Mouse (Mus musculus) heart, postnatal 36 days (tissue): ENCODE measurements around the gene Tbl3. TPM values are rescaled to one million over a fixed set of nuclear protein-coding genes. Genes with fewer than 3 reads are reported as not detected.
A peak's percentile ranks its signal among the peaks of the same experiment; 100 is the strongest.

Source experiments
- DNase-seq, 2 experiments: peaks; one replicate each; pipeline ENCODE4 v3.0.0; 2021 to 2022
- intact Hi-C: fragments of 180-260 bp; cut with DNase I; formaldehyde crosslinking; loops from one replicate; pipeline ENCODE4 v1.15.1; 2025
- total RNA-seq, 2 experiments: library from RNA; stranded (reverse); gene quantifications; 2 replicates each; pipeline ENCODE4 v1.2.3; 2021

Tbl3 gene
- total RNA-seq, result 10 to 100 TPM; 16.3 to 17.7 TPM

- peak; percentile 95 to 97 for DNase-seq
- intact Hi-C loops, result loop anchor here (5.0 kb wide), 2 partner anchors 80 to 170 kb away; no protein-coding TSS in a partner anchor
Measured at GRCm38 (mm10) chr17:24706982-24707800, at the start of gene Tbl3. Tbl3 (minus strand) TSS chr17:24707660.

- no peak for DNase-seq
- intact Hi-C loops, result no loop called here
Measured at GRCm38 (mm10) chr17:24752415-24753394, 45.2 kb upstream of the Tbl3 start, which contains the start of gene Hs3st6. Hs3st6 (plus strand) TSS chr17:24752988.

DNA sequence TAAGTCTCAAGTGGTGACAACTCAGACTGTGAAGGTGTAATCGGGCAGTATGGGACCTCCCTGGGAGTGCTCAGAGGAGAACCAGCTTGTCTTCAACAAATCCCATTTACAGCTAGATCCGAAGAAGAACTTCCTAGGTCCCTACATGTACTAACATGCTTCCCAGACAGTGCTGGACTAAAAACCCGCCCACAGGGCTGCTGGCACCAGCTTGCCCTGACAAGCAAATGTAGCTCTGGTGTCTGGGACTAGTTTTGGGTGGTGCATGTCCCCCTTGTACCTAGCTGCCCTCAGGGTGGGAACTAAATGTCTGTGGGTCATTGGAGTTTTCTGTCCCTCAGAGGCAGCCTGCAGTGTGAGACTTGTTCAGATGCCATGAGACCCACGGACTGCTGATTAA, 44.1 kb upstream of the Tbl3 start:
- intact Hi-C loops, result no loop called here
- no peak for DNase-seq

GRCm38 (mm10) chr17:24746986-24747385, 39.5 kb upstream of the Tbl3 start:
- DNase-seq, result no peak
- intact Hi-C loops, result loop anchor here (5.0 to 10.0 kb wide), 2 partner anchors 135 to 438 kb away; partner anchors contain the start of genes BC003965 and Unkl

- DNase-seq, result peak; percentile 81 to 85
- intact Hi-C loops, result loop anchor here (1.0 to 10.0 kb wide), 3 partner anchors 72 to 439 kb away; partner anchors contain the start of genes BC003965 and Unkl
Measured at GRCm38 (mm10) chr17:24745526-24746497, 38.4 kb upstream of the Tbl3 start.

DNA sequence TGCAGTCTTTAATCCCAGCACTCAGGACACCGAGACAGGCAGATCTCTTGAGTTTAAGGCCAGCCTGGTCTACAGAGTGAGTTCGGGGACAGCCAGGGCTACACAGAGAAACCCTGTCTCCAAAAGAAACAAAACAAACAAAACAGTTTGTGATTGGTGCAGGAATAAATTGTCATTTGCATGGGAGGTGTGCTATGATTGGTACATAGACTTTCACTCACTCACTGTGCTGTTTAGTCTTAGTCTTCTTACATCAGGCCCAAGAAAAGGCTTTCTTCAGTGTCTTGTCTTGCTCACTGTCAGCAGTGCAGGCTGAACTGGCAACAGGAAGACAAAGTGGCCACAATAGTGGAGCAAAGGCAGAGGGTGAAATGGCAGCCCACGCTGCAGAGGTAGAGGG, 36.9 kb upstream of the Tbl3 start:
- DNase-seq, result no peak
- intact Hi-C loops, result loop anchor here (10.0 kb wide), 1 partner anchor 440 kb away; the partner anchor contains the start of genes BC003965 and Unkl

DNA sequence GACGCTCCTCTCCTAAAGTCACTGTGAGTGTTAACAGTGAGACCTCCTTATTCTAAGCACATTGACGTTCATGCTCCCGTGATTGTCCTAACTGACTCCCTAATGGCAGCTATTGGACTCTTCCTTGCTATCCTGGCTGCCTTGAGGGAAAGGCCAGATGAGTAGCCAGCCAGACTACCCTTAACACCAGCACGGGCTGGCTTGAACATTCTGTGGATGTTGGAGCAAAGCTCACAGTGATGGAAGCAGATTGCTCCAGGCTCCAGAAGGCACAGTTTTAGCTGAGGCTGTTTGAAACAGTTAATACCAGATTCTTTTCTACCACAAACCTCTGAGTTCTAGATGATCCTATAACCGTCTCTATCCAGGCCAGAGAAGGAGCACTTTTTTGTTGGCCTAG, 36.4 kb upstream of the Tbl3 start:
- DNase-seq, result no peak
- intact Hi-C loops, result loop anchor here (10.0 kb wide), 1 partner anchor 441 kb away; the partner anchor contains the start of genes BC003965 and Unkl

GRCm38 (mm10) chr17:24742307-24742706, 34.8 kb upstream of the Tbl3 start:
- intact Hi-C loops, result loop anchor here (10.0 kb wide), 1 partner anchor 442 kb away; the partner anchor contains the start of genes BC003965 and Unkl
- DNase-seq, result no peak

DNA sequence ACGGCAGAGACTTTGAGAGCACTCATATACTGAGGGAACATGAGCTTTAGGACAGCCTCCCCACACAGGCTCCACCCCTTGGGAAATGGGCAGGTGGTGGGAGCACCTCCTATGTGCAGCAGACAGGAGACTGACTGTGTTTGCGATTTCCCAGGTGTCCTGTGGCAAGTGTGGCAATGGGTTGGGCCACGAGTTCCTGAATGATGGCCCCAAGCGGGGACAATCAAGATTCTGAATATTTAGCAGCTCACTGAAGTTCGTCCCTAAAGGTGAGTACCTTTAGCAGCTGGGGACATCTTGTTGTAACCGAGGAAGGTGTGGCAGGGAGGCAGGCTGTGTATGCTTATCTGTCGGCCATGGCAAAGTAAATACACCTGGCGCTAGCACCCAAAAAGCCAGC, 32.5 kb upstream of the Tbl3 start:
- no peak for DNase-seq
- intact Hi-C loops, result loop anchor here (10.0 kb wide), 1 partner anchor 445 kb away; the partner anchor contains the start of genes BC003965 and Unkl

DNA sequence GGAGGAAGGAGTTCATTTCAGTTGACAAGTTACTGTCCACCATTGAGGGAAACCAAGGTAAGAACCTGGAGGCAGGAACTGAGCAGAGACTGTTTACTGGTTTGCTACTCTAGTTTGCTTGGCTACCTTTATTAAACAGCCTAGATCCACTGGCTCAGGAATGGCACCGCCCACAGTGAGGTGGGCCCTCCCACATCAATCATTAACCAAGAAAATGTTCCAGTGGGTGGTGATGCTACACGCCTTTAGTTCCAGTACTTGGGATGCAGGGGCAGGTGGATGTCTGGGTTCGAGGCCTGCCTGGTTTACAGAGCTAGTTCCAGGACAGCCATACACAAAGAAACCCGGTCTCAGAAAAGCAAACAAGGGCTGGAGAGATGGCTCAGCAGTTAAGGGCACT, 30.8 kb upstream of the Tbl3 start:
- intact Hi-C loops, result no loop called here
- DNase-seq, result no peak

DNA sequence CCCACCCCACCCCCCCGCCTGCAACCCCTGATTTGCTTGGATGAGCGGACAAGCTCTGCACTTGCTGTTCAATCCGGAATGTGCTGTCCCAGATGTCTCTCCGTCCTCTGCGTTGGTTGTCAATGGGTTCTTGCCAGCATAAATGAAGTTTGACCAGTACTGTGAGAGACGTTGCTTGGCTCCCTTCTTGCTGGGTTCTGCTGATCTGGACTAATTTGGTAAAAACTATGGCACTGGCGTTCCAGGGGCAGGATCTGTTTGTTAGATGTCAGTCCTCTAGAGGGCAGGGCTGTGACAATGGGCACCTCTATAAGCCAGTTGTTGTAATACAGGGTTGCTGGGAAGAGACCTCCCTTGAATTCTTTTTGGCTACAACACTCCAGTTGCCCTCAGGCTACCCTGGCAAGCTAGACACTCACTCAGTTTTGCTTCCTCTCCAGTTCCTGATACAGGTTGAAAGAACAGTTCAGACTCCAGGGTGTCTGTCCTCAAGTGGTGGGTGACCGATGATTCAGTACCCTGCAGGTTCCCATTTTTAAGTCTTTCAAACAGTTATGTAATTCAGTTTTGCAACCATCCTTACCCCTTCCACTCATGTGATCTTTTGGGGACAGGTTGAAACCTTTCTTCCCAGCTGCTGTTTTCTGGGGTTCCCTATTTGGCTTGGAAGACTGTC, 29.8 kb upstream of the Tbl3 start:
- no peak for DNase-seq
- intact Hi-C loops, result no loop called here

DNA sequence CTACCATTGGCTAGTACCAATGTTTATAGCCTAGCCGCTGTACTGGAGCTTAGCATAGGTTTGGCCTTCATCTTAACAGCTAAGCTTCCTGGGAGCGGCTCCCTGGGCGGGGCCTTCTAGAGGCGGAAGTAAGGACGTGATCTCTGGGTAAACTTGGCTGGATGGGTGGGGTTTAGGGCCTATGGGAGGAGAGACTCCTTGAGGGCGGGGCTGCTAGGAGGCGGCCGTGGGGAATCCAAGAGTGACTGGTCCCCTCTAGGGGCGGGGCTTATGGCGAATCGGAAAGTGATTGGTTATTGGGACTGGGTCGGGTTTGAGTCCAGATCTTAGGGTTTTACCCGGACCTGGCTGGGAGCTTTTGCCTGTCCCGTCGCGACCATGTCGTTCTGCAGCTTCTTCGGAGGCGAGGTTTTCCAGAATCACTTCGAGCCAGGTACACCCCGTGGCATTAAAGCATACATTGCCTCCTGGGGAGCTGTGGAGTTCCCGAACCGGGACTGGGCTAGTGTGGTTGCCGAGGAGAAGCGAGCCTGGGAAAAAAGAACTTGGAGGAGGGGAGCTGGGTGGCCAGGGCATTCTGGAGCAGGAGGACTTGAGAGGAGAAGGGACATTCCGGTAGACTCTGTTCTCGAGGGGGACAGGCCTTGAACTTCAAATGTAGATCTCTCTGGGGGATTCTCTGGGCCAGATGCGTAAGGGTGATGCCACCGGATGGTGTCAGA, 29.0 kb upstream of the Tbl3 start, which contains the start of gene Msrb1:
Msrb1 (plus strand) TSS at position 313 of the 722 bp plus-strand sequence.
- peak; percentile 92 to 93 for DNase-seq
- intact Hi-C loops, result no loop called here

DNA sequence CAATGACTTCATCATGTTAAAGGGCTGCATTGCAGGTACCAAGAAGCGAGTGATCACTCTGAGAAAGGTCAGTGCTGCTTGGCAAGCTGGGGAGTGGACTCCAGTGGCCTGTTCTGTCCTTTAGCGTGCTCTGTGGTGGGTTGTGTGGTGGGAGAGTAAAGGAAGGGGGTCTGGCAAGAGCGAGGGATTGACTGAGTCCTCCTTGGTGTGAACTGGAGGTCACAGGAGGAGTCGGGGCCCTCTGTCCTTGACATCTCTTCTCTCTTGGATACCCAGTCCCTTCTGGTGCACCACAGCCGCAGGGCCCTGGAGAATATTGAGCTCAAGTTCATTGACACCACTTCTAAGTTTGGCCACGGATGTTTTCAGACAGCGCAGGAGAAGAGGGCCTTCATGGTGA, 28.0 kb upstream of the Tbl3 start:
- DNase-seq, result no peak
- intact Hi-C loops, result no loop called here

GRCm38 (mm10) chr17:24734513-24734912, 27.1 kb upstream of the Tbl3 start:
- intact Hi-C loops, result no loop called here
- no peak for DNase-seq

DNA sequence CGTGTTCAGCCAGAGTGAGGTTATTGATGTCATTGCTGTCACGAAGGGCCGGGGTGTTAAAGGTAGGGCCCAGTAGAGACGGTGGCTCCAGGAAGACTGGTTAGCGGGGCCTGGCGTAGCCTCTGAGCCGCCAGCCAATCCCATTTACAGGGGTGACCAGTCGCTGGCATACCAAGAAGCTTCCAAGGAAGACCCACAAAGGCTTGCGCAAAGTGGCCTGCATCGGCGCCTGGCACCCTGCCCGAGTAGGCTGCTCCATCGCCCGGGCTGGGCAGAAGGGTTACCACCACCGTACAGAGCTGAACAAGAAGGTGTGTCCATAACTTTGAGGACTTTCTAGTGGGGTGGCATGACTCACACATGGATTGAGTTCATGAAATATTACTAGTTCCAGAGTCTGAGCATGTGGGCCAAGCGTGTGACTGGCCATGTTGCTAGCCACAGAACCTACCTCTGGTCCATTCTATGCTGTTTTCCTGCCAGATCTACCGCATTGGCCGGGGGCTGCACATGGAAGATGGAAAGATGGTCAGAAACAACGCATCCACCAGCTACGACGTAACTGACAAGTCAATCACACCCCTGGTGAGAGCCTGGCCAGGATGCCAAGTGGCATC, 26.1 kb upstream of the Tbl3 start:
- no peak for DNase-seq
- intact Hi-C loops, result no loop called here

DNA sequence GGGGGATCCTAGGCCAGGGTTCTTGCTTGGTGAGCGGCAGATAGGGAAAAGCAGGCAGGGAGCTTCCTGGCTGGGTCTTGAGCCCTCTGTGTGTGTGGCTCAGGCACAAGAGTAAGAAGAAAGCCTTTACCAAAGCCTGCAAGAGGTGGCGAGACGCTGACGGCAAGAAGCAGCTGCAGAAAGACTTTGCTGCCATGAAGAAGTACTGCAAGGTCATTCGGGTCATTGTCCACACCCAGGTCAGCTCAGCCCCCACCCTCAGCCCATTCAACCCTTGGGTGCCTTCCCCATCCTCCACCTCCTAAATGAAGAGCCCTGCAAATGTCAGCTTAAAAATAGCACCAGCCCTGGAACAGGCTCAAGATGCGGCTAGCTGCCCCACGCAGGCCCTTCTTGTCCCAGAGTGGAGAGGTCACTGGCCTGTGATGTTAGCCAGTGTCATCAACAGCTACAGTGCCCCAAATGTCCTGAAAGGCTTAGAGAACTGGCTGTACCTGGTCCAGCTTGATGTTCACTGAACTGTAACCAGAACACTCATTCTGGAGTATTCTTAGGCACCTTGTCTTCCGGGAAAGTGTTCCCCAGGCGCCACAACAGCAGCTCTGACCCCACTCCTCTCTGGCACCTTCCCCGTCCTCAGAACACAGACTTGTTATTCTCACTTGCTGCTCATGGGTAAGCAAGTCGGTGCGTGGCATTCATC, 24.9 kb upstream of the Tbl3 start:
- intact Hi-C loops, result no loop called here
- DNase-seq, result peak in 1 of 2 experiments; percentile 52

GRCm38 (mm10) chr17:24730787-24731186, 23.3 kb upstream of the Tbl3 start:
- intact Hi-C loops, result no loop called here
- no peak for DNase-seq
